Mouse (Mus musculus): ENCODE measurements around the gene Isyna1. TPM values are rescaled to one million over a fixed set of nuclear protein-coding genes. Genes with fewer than 3 reads are reported as not detected.

The Isyna1 gene
- polyA plus RNA-seq, 1 experiment from 2014 or later: 86.0 TPM

DNA sequence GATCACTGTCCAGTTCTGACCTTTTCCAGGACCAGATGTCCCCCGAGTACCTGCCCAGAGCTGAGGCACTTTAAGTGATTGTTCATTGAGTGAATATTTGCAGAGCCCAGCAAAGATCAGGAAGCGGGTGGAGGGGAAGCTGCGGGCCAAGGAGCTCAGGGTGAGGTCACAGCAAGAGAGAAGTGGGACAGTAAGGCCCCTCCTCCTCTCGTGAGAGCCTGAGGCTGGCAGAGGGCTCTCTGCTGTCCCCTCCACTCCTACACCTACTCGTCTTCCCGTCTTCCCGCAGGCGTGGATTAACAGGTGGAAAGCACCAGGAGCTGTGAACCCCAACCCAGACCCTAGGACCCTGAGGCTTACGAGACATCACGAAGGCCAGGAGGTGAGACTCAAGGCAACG is 22.5 kb downstream of the Isyna1 start:
- H3K4me2 ChIP-seq: no peak overlapping the region
- peaks cover 12% of the 10 kb centered on the region for H3K27me3 ChIP-seq (ENCODE audit: control insufficient read depth, insufficient read depth, low read length)
- H3K9ac ChIP-seq (ENCODE audit: low read depth, low read length): no peak overlapping the region
- no peak overlapping the region for H3K27ac ChIP-seq (ENCODE audit: low read depth, low read length)
- no peak overlapping the region for H3K4me3 ChIP-seq (ENCODE audit: low read depth, low read length)
- H3K9me3 ChIP-seq (replicated peaks; ENCODE audit: control insufficient read depth, low read length): no peaks in the 10 kb centered on the region
- ATAC-seq (replicated peaks; ENCODE audit: insufficient number of reproducible peaks, low FRiP score, low TSS enrichment): no peak
- 57% methylated on average over 11 of the region's 11 CpGs for WGBS (ENCODE audit: insufficient replicate concordance)
- H3K4me1 ChIP-seq (ENCODE audit: control insufficient read depth, insufficient read depth, low read length): peaks cover 9% of the 10 kb centered on the region; the same call in 1 of the 2 replicates
- H3K36me3 ChIP-seq (ENCODE audit: control insufficient read depth, insufficient read depth, low read length): no peaks in the 10 kb centered on the region

DNA sequence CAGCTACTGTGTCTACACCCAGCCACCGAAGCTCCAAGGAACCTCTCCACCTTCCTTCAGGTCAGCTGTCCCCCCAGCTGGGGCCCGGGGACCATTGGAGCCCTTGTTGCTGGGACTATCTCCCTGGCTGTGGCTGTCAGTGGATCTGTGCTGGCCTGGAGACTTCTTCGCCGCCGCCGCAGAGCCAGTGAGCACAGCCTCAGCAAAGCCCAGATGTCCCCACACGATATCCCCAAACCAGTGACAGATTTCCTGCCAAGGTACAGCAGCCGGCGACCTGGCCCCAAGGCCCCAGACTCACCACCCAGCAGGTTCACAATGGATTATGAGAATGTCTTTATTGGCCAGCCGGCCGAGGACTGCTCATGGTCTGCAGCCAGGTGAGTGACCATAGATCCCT is 23.8 kb downstream of the Isyna1 start:
- WGBS (ENCODE audit: insufficient replicate concordance): 71% methylated on average over 11 of the region's 11 CpGs
- no peaks in the 10 kb centered on the region for H3K9me3 ChIP-seq (replicated peaks; ENCODE audit: control insufficient read depth, low read length)
- H3K4me3 ChIP-seq (ENCODE audit: low read depth, low read length): no peak overlapping the region
- no peak overlapping the region for H3K4me2 ChIP-seq
- no peak for ATAC-seq (replicated peaks; ENCODE audit: insufficient number of reproducible peaks, low FRiP score, low TSS enrichment)
- H3K27me3 ChIP-seq (ENCODE audit: control insufficient read depth, insufficient read depth, low read length): peaks cover 17% of the 10 kb centered on the region
- peaks cover 9% of the 10 kb centered on the region; the same call in 1 of the 2 replicates for H3K4me1 ChIP-seq (ENCODE audit: control insufficient read depth, insufficient read depth, low read length)
- H3K36me3 ChIP-seq (ENCODE audit: control insufficient read depth, insufficient read depth, low read length): no peaks in the 10 kb centered on the region
- no peak overlapping the region for H3K9ac ChIP-seq (ENCODE audit: low read depth, low read length)
- no peak overlapping the region for H3K27ac ChIP-seq (ENCODE audit: low read depth, low read length)

DNA sequence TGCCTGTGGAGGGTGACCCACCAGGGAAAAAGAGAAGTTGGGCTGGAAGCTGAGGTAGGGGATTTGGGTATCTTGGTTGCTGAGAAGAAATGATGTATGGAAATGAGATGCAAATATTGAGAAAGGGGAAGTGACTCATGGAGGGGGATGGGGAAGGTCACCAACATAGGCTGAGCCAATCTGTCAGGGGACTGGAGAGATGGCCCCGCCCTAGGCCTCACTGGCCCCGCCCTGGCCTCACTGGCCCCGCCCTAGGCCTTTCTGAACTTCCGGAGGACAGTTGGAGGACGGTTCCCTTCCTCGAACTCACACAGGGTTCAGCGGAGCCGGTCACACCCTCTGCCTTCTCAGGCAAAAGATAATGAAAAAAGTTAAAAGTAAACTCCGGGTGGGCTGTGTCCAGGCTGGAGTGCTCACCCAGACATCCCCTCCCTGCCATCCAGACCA is 24.7 kb downstream of the Isyna1 start:
- Histone ChIP-seq H3K4me1 (ENCODE audit: control insufficient read depth, insufficient read depth, low read length) (peaks cover 9% of the 10 kb centered on the region; the same call in 1 of the 2 replicates), H3K4me3 (ENCODE audit: low read depth, low read length) (no peak overlapping the region), H3K36me3 (ENCODE audit: control insufficient read depth, insufficient read depth, low read length) (no peaks in the 10 kb centered on the region), H3K9me3 (replicated peaks; ENCODE audit: control insufficient read depth, low read length) (no peaks in the 10 kb centered on the region), H3K27me3 (ENCODE audit: control insufficient read depth, insufficient read depth, low read length) (peaks cover 17% of the 10 kb centered on the region), H3K27ac (ENCODE audit: low read depth, low read length) (no peak overlapping the region), H3K4me2 (peak overlapping the region; percentile 19; the same call in 1 of the 2 replicates), H3K9ac (ENCODE audit: low read depth, low read length) (0 out of 2 replicates have a peak overlapping the region, but pooled peaks have one; percentile 10)
- peak; percentile 75 for ATAC-seq (replicated peaks; ENCODE audit: insufficient number of reproducible peaks, low FRiP score, low TSS enrichment)
- WGBS (ENCODE audit: insufficient replicate concordance): 20% methylated on average over 9 of the region's 9 CpGs

DNA sequence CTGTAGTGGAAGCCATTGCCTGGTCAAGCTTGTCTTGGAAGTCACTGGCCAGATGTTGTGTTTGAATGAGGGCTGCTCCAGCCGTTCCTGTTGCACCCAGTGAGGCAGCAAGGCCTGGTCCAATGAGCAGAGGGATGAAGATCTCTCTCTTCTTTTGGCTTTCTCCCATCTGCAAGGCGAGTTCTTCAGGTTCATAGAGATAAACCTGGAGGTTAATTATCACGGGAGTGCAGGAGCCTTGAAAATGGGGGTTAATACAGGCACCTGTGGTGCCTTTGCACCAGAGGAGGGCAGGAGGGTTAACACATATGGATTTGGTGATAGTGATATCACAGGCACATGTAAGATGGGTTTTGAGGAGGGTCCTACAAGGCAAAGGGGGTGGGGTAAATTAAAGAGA is 28.0 kb downstream of the Isyna1 start:
- ATAC-seq (replicated peaks; ENCODE audit: insufficient number of reproducible peaks, low FRiP score, low TSS enrichment): no peak
- no peaks in the 10 kb centered on the region for H3K9me3 ChIP-seq (replicated peaks; ENCODE audit: control insufficient read depth, low read length)
- no peak overlapping the region for H3K4me2 ChIP-seq
- no peak overlapping the region for H3K27ac ChIP-seq (ENCODE audit: low read depth, low read length)
- peaks cover 9% of the 10 kb centered on the region; the same call in 1 of the 2 replicates for H3K4me1 ChIP-seq (ENCODE audit: control insufficient read depth, insufficient read depth, low read length)
- no peak overlapping the region for H3K4me3 ChIP-seq (ENCODE audit: low read depth, low read length)
- 52% methylated on average over 3 of the region's 3 CpGs for WGBS (ENCODE audit: insufficient replicate concordance)
- H3K27me3 ChIP-seq (ENCODE audit: control insufficient read depth, insufficient read depth, low read length): peaks cover 14% of the 10 kb centered on the region
- H3K9ac ChIP-seq (ENCODE audit: low read depth, low read length): no peak overlapping the region
- H3K36me3 ChIP-seq (ENCODE audit: control insufficient read depth, insufficient read depth, low read length): no peaks in the 10 kb centered on the region

DNA sequence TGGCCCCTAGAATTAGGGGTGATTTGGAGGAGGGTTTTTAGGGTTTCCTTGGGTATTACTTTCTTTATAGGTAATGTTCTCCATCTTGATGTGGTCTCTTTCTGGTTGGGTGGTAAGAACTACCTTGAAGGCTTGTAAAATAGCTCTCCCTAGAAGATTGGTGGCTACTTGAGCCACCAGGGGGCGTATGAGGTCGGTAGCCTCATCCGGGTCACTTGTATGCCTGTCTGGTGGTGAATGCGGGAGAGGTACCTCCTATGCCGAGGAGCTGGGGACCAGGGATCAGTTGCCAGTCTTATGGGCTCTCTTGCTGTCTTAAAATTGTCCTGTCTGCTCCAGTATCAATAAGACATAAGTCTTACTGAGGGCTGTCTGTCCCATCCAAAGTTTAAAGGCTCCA is 30.9 kb downstream of the Isyna1 start:
- WGBS (ENCODE audit: insufficient replicate concordance): 14% methylated on average over 5 of the region's 5 CpGs

DNA sequence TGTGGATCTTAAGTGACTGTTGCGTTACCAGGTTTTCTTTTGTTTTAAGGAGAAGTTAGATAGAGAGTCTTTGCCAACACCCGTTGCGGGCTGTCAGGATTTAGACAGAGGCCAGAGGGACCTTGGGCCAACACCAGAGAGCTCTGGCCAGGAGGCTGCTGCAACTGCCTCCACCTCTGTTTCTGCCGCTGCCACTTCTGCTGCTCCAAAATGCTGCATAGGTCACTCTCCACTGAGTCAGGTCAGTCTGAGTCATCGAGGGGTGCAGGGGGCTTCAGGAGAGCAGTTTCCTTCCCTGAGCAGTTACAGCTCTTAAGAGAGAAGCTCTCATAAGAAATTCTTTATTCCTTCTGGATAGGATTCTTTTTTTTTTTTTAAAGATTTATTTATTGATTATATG is 32.9 kb downstream of the Isyna1 start:
- Histone ChIP-seq H3K9me3 (replicated peaks; ENCODE audit: control insufficient read depth, low read length) (no peaks in the 10 kb centered on the region), H3K4me1 (ENCODE audit: control insufficient read depth, insufficient read depth, low read length) (peaks cover 22% of the 10 kb centered on the region), H3K36me3 (ENCODE audit: control insufficient read depth, insufficient read depth, low read length) (no peaks in the 10 kb centered on the region), H3K27me3 (ENCODE audit: control insufficient read depth, insufficient read depth, low read length) (peaks cover 13% of the 10 kb centered on the region), H3K4me3 (ENCODE audit: low read depth, low read length) (no peak overlapping the region), H3K27ac (ENCODE audit: low read depth, low read length) (no peak overlapping the region), H3K9ac (ENCODE audit: low read depth, low read length) (no peak overlapping the region), H3K4me2 (no peak overlapping the region)
- no peak for ATAC-seq (replicated peaks; ENCODE audit: insufficient number of reproducible peaks, low FRiP score, low TSS enrichment)
- WGBS (ENCODE audit: insufficient replicate concordance): 82% methylated on average over 5 of the region's 5 CpGs

More for the DNA sequence above, 30.9 kb downstream of the Isyna1 start:
- Histone ChIP-seq H3K4me1 (ENCODE audit: control insufficient read depth, insufficient read depth, low read length) (peaks cover 6% of the 10 kb centered on the region), H3K4me2 (no peak overlapping the region; the same call in 1 of the 2 replicates), H3K27me3 (ENCODE audit: control insufficient read depth, insufficient read depth, low read length) (peaks cover 14% of the 10 kb centered on the region), H3K36me3 (ENCODE audit: control insufficient read depth, insufficient read depth, low read length) (no peaks in the 10 kb centered on the region), H3K4me3 (ENCODE audit: low read depth, low read length) (no peak overlapping the region), H3K9me3 (replicated peaks; ENCODE audit: control insufficient read depth, low read length) (no peaks in the 10 kb centered on the region), H3K27ac (ENCODE audit: low read depth, low read length) (no peak overlapping the region), H3K9ac (ENCODE audit: low read depth, low read length) (no peak overlapping the region)
- ATAC-seq (replicated peaks; ENCODE audit: insufficient number of reproducible peaks, low FRiP score, low TSS enrichment): no peak

DNA sequence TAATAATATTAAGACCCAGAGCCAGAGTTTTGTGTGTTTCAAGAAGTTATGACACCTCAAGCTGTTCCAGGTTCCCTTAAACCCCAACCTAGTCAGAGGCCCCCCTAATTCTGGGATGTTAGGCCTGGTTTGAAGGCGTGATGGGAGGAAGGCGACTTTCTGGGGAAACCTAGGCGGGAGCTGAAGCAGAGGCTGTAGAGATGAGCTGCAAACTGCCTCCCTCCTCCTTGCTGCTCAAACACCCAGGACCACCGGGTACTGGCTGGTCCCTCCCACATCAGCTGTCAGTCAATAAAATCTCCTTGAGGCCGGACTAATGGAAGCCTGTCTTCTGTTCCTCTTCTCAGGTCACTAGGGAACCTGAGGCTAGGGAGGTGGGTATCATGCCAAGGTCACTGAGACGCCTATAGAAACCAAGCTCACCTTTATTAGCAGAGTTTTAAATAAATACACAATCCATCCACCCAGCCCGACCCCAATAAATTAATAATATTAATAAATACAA is 34.9 kb downstream of the Isyna1 start:
- peak overlapping the region; percentile 51 for H3K4me3 ChIP-seq (ENCODE audit: low read depth, low read length)
- no peaks in the 10 kb centered on the region for H3K9me3 ChIP-seq (replicated peaks; ENCODE audit: control insufficient read depth, low read length)
- no peak for ATAC-seq (replicated peaks; ENCODE audit: insufficient number of reproducible peaks, low FRiP score, low TSS enrichment)
- no peaks in the 10 kb centered on the region for H3K36me3 ChIP-seq (ENCODE audit: control insufficient read depth, insufficient read depth, low read length)
- H3K4me1 ChIP-seq (ENCODE audit: control insufficient read depth, insufficient read depth, low read length): peaks cover 29% of the 10 kb centered on the region
- 57% methylated on average over 7 of the region's 7 CpGs for WGBS (ENCODE audit: insufficient replicate concordance)
- H3K27ac ChIP-seq (ENCODE audit: low read depth, low read length): peak overlapping the region; percentile 71; the same call in 1 of the 2 replicates
- H3K27me3 ChIP-seq (ENCODE audit: control insufficient read depth, insufficient read depth, low read length): peaks cover 13% of the 10 kb centered on the region
- peak overlapping the region; percentile 61; the same call in 1 of the 2 replicates for H3K9ac ChIP-seq (ENCODE audit: low read depth, low read length)
- H3K4me2 ChIP-seq: peak overlapping the region; percentile 71

DNA sequence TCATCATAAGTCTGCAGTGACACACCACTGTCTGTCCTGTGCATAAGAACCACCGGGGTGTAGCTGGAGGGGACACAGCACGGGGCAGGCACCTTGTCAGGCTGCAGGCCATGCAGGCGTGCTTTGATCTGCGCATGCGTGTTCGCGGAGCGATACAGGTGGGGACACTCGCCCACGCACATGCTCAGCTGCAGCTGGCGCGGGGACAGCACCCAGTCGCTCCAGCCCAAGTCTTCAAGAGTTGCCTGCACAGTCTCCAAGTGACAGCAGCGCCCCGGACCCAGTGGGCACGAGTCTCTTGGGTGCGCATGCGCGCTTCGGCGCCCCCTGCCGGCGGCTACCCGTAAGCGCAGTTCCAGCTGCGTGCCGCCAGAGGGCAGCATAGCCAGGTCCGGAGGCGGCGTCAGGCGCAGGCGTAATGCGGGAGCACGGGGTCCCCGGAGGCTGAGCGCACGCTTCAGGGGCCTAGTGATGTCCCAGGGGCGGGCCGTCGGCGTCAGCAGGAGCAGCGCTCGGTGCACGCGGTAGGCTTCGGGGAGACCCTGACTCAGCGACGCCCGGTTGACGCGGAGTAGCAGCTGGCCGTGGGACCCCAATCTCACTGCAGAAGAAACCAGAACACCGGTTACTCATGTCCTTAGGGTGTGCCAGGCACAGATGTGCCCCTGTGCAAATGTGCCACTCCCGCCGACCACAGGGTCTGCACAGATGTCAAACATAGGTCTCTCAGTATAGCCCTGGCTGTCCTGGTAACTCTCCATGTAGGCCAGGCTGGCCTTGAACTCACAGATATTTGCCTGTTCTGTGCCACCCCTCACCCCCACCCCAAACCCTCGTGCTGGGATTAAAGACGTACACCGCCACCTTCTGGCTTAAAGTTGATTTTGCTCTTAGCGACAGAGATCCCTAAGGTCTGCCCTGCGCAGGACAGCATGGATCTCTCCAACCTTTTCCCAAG is 35.7 kb downstream of the Isyna1 start:
- Histone ChIP-seq H3K9me3 (replicated peaks; ENCODE audit: control insufficient read depth, low read length) (no peaks in the 10 kb centered on the region), H3K27me3 (ENCODE audit: control insufficient read depth, insufficient read depth, low read length) (peaks cover 13% of the 10 kb centered on the region), H3K27ac (ENCODE audit: low read depth, low read length) (peak overlapping the region; percentile 71), H3K4me2 (peak overlapping the region; percentile 71), H3K4me3 (ENCODE audit: low read depth, low read length) (peak overlapping the region; percentile 51), H3K9ac (ENCODE audit: low read depth, low read length) (peak overlapping the region; percentile 61), H3K36me3 (ENCODE audit: control insufficient read depth, insufficient read depth, low read length) (no peaks in the 10 kb centered on the region), H3K4me1 (ENCODE audit: control insufficient read depth, insufficient read depth, low read length) (peaks cover 32% of the 10 kb centered on the region)
- peak; percentile 77 for ATAC-seq (replicated peaks; ENCODE audit: insufficient number of reproducible peaks, low FRiP score, low TSS enrichment)
- WGBS (ENCODE audit: insufficient replicate concordance): 1% methylated on average over 60 of the region's 60 CpGs
